Mouse (Mus musculus): ENCODE results near the gene Psen2. TPM values are rescaled to one million over a fixed set of nuclear protein-coding genes. Genes with fewer than 3 reads are reported as not detected.

The Psen2 gene
- total RNA-seq, 1 experiment from 2014 or later = 35.5 TPM

Other genes starting within 250 kb of the Psen2 start
- gene Coq8a, start 63.8 kb downstream of the Psen2 start, total RNA-seq (2021) = 196 and 358 TPM in 2 replicates
- 57.7 and 71.2 TPM in 2 replicates for gene Itpkb, start 67.0 kb upstream of the Psen2 start, total RNA-seq (2021)
- gene Stum, start 220.1 kb upstream of the Psen2 start, total RNA-seq (2021) = 0.12 and 0.57 TPM in 2 replicates